In the genomic region with DNA sequence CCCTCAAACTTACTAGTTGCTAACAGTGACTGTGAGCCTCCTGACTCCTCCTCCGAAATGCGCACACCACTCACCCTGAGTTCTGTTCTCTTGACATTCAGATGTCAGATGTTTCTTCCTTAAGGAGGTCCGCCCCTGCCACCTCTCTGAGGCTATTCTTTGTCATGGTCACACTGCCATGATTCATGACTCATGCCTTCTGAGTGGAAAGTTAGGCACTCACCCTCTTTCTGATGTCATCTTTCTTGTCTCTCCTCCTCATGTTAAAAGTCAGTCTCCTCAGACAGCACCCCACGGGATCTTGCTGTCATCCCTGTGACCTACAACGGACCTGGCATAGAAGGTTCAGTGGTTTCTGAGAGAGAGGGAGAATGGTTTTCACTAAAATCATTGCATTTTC, we compare ENCODE assay signal across 15 mouse cellular contexts. TPM values are rescaled to one million over a fixed set of nuclear protein-coding genes. Genes with fewer than 3 reads are reported as not detected.
A peak's percentile ranks its signal among the peaks of the same experiment; 100 is the strongest.
DNase-seq lines count a peak whose midpoint lies in the region; ATAC-seq lines count a peak whose summit lies in the region.
"Had no signal": no experiment of that assay in that cellular context is flagged by ENCODE, and none has a peak within 500 bp of the region (broad histone marks: within the 10 kb centered on the region; RNA-seq: fewer than 3 reads in every experiment).

No protein-coding gene starts in this region.

- no peak overlapping the region for H3K4me3 ChIP-seq in heart, embryonic 12.5 days
- H3K4me3 ChIP-seq: hindbrain, embryonic 13.5 days; limb, embryonic 12.5 days; lung, embryonic 15.5 days; midbrain, embryonic 12.5 days had no signal

- H3K36me3 ChIP-seq in heart, embryonic 12.5 days, result peaks cover 56% of the 10 kb centered on the region
- H3K36me3 ChIP-seq: hindbrain, embryonic 13.5 days; limb, embryonic 12.5 days; lung, embryonic 15.5 days; midbrain, embryonic 12.5 days had no signal

- peaks cover 62% of the 10 kb centered on the region for H3K4me1 ChIP-seq in heart, embryonic 12.5 days (replicated peaks)

- 0 out of 2 replicates have a peak overlapping the region, but pooled peaks have one; percentile 29 for H3K27ac ChIP-seq in heart, embryonic 12.5 days (ENCODE audit: poor library complexity, severe bottlenecking)
- H3K27ac ChIP-seq: hindbrain, embryonic 13.5 days; limb, embryonic 12.5 days; lung, embryonic 15.5 days; midbrain, embryonic 12.5 days had no signal

- H3K9ac ChIP-seq in heart, embryonic 12.5 days, result no peak overlapping the region
- H3K9ac ChIP-seq: hindbrain, embryonic 13.5 days; limb, embryonic 12.5 days; lung, embryonic 15.5 days; midbrain, embryonic 12.5 days had no signal

- H3K9me3 ChIP-seq in heart, embryonic 12.5 days (replicated peaks), result peaks cover 4% of the 10 kb centered on the region; the same call in 1 of the 2 replicates
- H3K9me3 ChIP-seq: hindbrain, embryonic 13.5 days; lung, embryonic 15.5 days had no signal

- DNase-seq in CD4-positive, CD25-positive, alpha-beta regulatory T cell, adult 2 months (ENCODE audit: low read depth, low spot score), result peak; percentile 33
- no peak for DNase-seq in heart, adult 18-20 months
- DNase-seq in 3134 (ENCODE audit: extremely low read depth, insufficient read length, low spot score) (peak; percentile 73), adipocyte (ENCODE audit: low spot score) (peak; percentile 25)
- DNase-seq: kidney, adult 8-10 months; retina, postnatal 1 day; thymus, adult 18-20 months had no signal

- no peaks in the 10 kb centered on the region for H3K27me3 ChIP-seq in heart, embryonic 12.5 days (replicated peaks)
- H3K27me3 ChIP-seq: limb, embryonic 12.5 days; lung, embryonic 15.5 days had no signal

- 74% methylated on average over 5 of the region's 5 CpGs for WGBS in heart, embryonic 12.5 days

- no peak for ATAC-seq in CD4-positive, CD25-positive, alpha-beta regulatory T cell, adult 4 months
- ATAC-seq in heart, embryonic 12.5 days (ENCODE audit: insufficient number of reproducible peaks, low FRiP score), result no peak
- no peak for ATAC-seq in megakaryocyte, adult 5-6 weeks (ENCODE audit: poor library complexity, severe bottlenecking)
- no peak for ATAC-seq in granulocyte monocyte progenitor cell, adult 5-6 weeks (replicated peaks; ENCODE audit: poor library complexity, severe bottlenecking)

- H3K4me2 ChIP-seq in heart, embryonic 12.5 days, result no peak overlapping the region
- H3K4me2 ChIP-seq: hindbrain, embryonic 13.5 days; limb, embryonic 12.5 days; lung, embryonic 15.5 days; midbrain, embryonic 12.5 days had no signal

RNA-seq across cellular contexts. Expression of a gene that starts 10.6 kb away (rescaled TPM):
- polyA plus RNA-seq in CD4-positive, CD25-positive, alpha-beta regulatory T cell, adult 4 months (2017; shearing (Covaris generic)), result not detected
- 82.9 and 92.6 TPM in 2 replicates for polyA plus RNA-seq in heart, embryonic 12.5 days (2016; fragmentation: Nextera tagmentation; extraction: Ambion mirVana)
- total RNA-seq in heart, adult 18-20 months (2021), result 100 to 1,000 TPM; 145 to 150 TPM
- total RNA-seq in megakaryocyte, adult 5-6 weeks (2015), result 0.09 TPM in 1 of 2 replicates, not detected in the other
- total RNA-seq in megakaryocyte, adult 5-6 weeks (2017), result not detected in 2 replicates
- total RNA-seq in granulocyte monocyte progenitor cell, adult 5-6 weeks (2014; fragmentation: Nextera tagmentation), result not detected in 2 replicates
- not detected in 2 replicates for total RNA-seq in granulocyte monocyte progenitor cell, adult 5-6 weeks (2017)
- polyA plus RNA-seq: midbrain, embryonic 12.5 days had no signal

RNA-seq across cellular contexts. Expression of a gene that starts 28.3 kb away (rescaled TPM):
- 10 to 100 TPM; 22.7 to 89.4 TPM for polyA plus RNA-seq in CD4-positive, CD25-positive, alpha-beta regulatory T cell, adult 4 months (2017; shearing (Covaris generic))
- 8.2 TPM in 2 replicates for polyA plus RNA-seq in heart, embryonic 12.5 days (2016; fragmentation: Nextera tagmentation; extraction: Ambion mirVana)
- total RNA-seq in heart, adult 18-20 months (2021), result 10 to 100 TPM; 16.7 to 20.7 TPM
- 7.9 and 11.6 TPM in 2 replicates for total RNA-seq in megakaryocyte, adult 5-6 weeks (2015)
- 11.8 and 12.5 TPM in 2 replicates for total RNA-seq in megakaryocyte, adult 5-6 weeks (2017)
- total RNA-seq in granulocyte monocyte progenitor cell, adult 5-6 weeks (2014; fragmentation: Nextera tagmentation), result 1.3 and 8.5 TPM in 2 replicates
- total RNA-seq in granulocyte monocyte progenitor cell, adult 5-6 weeks (2017), result 8.8 and 16.9 TPM in 2 replicates

RNA-seq across cellular contexts. Expression of a gene that starts 56.9 kb away (rescaled TPM):
- under 1 TPM in 1 of 2 experiments, not detected in 1; 0.15 TPM for polyA plus RNA-seq in CD4-positive, CD25-positive, alpha-beta regulatory T cell, adult 4 months (2017; shearing (Covaris generic))
- polyA plus RNA-seq in heart, embryonic 12.5 days (2016; fragmentation: Nextera tagmentation; extraction: Ambion mirVana), result 4.4 and 4.9 TPM in 2 replicates
- under 1 TPM; 0.80 to 0.92 TPM for total RNA-seq in heart, adult 18-20 months (2021)
- 88.0 and 95.4 TPM in 2 replicates for total RNA-seq in megakaryocyte, adult 5-6 weeks (2015)
- 111 and 114 TPM in 2 replicates for total RNA-seq in megakaryocyte, adult 5-6 weeks (2017)
- total RNA-seq in granulocyte monocyte progenitor cell, adult 5-6 weeks (2014; fragmentation: Nextera tagmentation), result 8.9 and 10.5 TPM in 2 replicates
- 10.5 and 11.3 TPM in 2 replicates for total RNA-seq in granulocyte monocyte progenitor cell, adult 5-6 weeks (2017)

Comparison
In these comparisons a context has a peak if more than half of its experiments do, and no peak if none do; other contexts are left out.
1. DNase-seq: peak in CD4-positive, CD25-positive, alpha-beta regulatory T cell, adult 2 months (single experiment), 3134 (single experiment) and adipocyte (single experiment); none in heart, adult 18-20 months (0 of 2).
2. RNA of a gene that starts 10.6 kb away (total RNA-seq): 145 to 150 TPM in heart, adult 18-20 months; 0.09 TPM in megakaryocyte, adult 5-6 weeks and not detected in granulocyte monocyte progenitor cell, adult 5-6 weeks; every median in the first group is over 100 times any median in the second.
3. RNA of a gene that starts 56.9 kb away (total RNA-seq): 88.0 to 114 TPM in megakaryocyte, adult 5-6 weeks; 8.9 to 11.3 TPM in granulocyte monocyte progenitor cell, adult 5-6 weeks and 0.80 to 0.92 TPM in heart, adult 18-20 months; every median in the first group is over 4 times any median in the second.